Mouse (Mus musculus): ENCODE measurements around the gene Dok1.

DNA sequence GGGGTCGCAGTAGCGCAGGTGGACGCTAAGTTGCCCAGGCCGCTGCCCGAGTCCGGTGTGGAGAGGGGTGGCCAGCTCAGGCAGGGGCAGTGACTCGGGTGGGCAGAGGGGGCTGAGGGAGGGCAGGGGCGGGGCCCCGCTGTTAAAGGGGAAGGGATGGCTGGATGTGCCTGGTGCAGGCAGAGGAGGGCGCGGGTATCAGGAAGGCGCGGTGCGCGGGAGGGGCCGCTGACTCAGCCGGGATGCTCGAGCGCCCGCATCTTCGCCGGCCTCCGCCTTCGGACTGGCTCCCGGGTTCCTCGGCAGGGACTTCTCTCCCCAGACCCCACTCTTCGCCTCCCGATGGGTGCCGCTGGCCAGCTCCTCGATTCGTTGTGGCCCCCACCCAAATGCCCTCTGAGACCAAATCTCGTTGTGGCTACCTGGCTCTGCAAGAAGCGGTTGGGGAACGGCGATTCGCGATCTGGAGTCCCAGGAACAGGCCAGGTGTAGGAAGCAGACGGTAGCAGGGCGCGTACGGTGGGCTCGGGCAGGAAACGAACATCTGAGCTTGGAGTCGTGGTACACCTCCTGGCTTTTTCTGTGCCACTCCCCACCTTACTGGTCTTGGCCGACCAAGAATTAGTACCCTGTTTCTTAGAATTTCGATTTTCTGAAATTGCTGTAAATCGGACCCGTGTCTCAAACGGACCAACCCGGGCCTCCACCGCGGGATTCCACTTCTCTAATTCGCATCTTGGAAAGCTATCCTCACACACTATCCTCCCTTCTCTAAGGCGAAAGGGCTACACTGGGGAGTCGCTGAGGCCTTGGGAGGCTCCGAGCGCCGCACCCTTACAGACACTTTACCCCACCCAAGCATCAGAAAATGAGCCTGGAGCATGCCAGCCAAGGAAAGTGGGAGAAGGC lies 37.3 kb upstream of the Dok1 start:
- TF ChIP-seq CTCF (IDR thresholded peaks at IDR 0.05; ENCODE audit: borderline replicate concordance, control insufficient read depth, extremely low read depth, insufficient read depth, low read length, poor library complexity), result no peak
- TF ChIP-seq POLR2A (IDR thresholded peaks at IDR 0.05; ENCODE audit: control insufficient read depth, extremely low read depth, insufficient read depth, low read length, poor library complexity), result no peak

All from thymus, adult 2 months (tissue).